Mouse (Mus musculus) lung, postnatal 0 days (tissue): ENCODE measurements around the gene Rara. TPM values are rescaled to one million over a fixed set of nuclear protein-coding genes. Genes with fewer than 3 reads are reported as not detected.
A peak's percentile ranks its signal among the peaks of the same experiment; 100 is the strongest.

Experiments used
- ATAC-seq: fragments of 200-750 bp; cut with Nextera tagmentation; 2 replicates; pipeline ENCODE4 v1.8.0; 2017; ENCODE audit warnings: moderate library complexity
- DNase-seq: peaks from one replicate; pipeline ENCODE4 v3.0.0-alpha.2; 2016; ENCODE audit warnings: low spot score
- H3K27ac ChIP-seq: fragments of 300-500 bp; sonication (generic); 2 replicates; pipeline ENCODE4 v1.5.1; 2014; ENCODE audit warnings: antibody characterized with exemption, mild to moderate bottlenecking, low read length, mixed read lengths
- H3K27me3 ChIP-seq: fragments of 300-500 bp; sonication (generic); replicated peaks from 2 replicates; pipeline ENCODE4 v1.6.1; 2014; ENCODE audit warnings: low read length, mixed read lengths; ENCODE audit not compliant: insufficient read depth
- H3K36me3 ChIP-seq: fragments of 300-500 bp; sonication (generic); 2 replicates; pipeline ENCODE4 v1.6.1; 2014; ENCODE audit warnings: low read length, mixed read lengths; ENCODE audit not compliant: insufficient read depth
- H3K4me1 ChIP-seq: fragments of 300-500 bp; sonication (generic); 2 replicates; pipeline ENCODE4 v1.6.1; 2014; ENCODE audit warnings: antibody characterized with exemption, low read depth, low read length, mixed read lengths; ENCODE audit not compliant: insufficient read depth
- H3K4me2 ChIP-seq: fragments of 300-500 bp; sonication (generic); replicated peaks from 2 replicates; pipeline ENCODE4 v1.6.1; 2014; ENCODE audit warnings: low read depth, mild to moderate bottlenecking, low read length, moderate library complexity, mixed read lengths
- H3K4me3 ChIP-seq: fragments of 300-500 bp; sonication (generic); 2 replicates; pipeline ENCODE4 v1.5.1; 2014; ENCODE audit warnings: low read depth, low read length
- H3K9ac ChIP-seq: fragments of 300-500 bp; sonication (generic); replicated peaks from 2 replicates; pipeline ENCODE4 v1.6.1; 2014; ENCODE audit warnings: low read depth, mild to moderate bottlenecking
- H3K9me3 ChIP-seq: fragments of 300-500 bp; sonication (generic); 2 replicates; pipeline ENCODE4 v1.6.1; 2016; ENCODE audit warnings: low read length, mixed read lengths
- CTCF ChIP-seq: IDR thresholded peaks from 2 replicates; pipeline ENCODE4 v1.5.1; 2016; ENCODE audit warnings: antibody characterized with exemption, mild to moderate bottlenecking
- EP300 ChIP-seq: IDR thresholded peaks from 2 replicates; pipeline ENCODE4 v1.6.1; 2016; ENCODE audit warnings: antibody characterized with exemption, mild to moderate bottlenecking, control low read depth
- WGBS: fragments of 180-500 bp; shearing (Covaris S2); extraction: QIAGEN DNeasy Blood & Tissue Kit; methylation state at CpG from one replicate; pipeline ENCODE4 v1.1.7; 2014; 5-methylcytosine and 5-hydroxymethylcytosine counted together
- polyA plus RNA-seq: library from polyadenylated mRNA; unstranded; fragments of >200 nt; fragmentation: Nextera tagmentation; extraction: Ambion mirVana; gene quantifications from 2 replicates; pipeline ENCODE4 v1.2.1, GENCODE M21; 2015

Gene Rara
- polyA plus RNA-seq, 1 experiment from 2014 or later = 26.2 TPM

DNA sequence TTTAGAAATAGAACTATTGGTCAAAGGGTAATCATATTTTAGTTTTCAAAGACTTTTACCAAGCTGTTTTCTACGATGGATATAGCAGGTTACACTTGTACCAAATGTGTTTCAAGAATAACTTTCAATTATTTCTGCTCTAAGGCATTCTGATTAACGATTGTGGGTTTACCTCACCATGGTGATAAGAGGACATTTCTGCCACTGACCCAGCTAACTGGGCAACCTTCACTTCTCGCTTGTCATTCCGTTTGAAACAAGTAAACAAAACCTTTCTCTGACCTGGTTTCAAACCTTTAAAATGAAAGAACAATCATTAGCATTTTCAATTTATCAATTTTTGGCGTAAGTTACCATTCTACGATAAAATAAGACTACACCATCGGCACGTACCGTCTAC, 79.2 kb downstream of the Rara start:
- Histone ChIP-seq H3K36me3 (no peaks in the 10 kb centered on the region), H3K4me2 (no peak overlapping the region), H3K4me3 (no peak overlapping the region), H3K4me1 (no peaks in the 10 kb centered on the region), H3K9me3 (no peaks in the 10 kb centered on the region), H3K9ac (no peak overlapping the region), H3K27me3 (no peaks in the 10 kb centered on the region), H3K27ac (no peak overlapping the region)
- ATAC-seq (no peak), DNase-seq (no peak)
- WGBS = 85% methylated on average over 9 of the region's 9 CpGs
- TF ChIP-seq EP300 (no peak), CTCF (no peak)

DNA sequence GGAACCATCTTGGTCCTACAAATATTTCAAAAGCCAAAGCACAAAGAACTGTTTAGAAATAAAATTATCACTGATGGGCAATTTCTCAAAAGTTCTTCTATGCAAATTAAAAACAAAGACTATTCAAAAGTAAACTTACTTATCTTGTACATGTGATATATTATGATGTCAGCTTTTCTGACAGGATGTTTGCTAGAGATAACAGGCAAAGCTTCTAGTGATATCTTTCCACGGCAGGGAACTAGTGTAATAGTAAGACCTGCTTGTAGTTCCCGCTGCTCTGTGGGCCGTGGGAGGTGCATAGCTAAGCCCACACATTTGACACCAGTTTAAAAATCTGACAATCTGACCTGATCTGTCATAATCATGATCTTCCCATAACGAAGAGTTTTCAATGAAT, 82.5 kb downstream of the Rara start:
- Histone ChIP-seq H3K27ac (no peak overlapping the region), H3K9ac (no peak overlapping the region), H3K4me1 (no peaks in the 10 kb centered on the region), H3K4me2 (no peak overlapping the region), H3K27me3 (no peaks in the 10 kb centered on the region), H3K9me3 (no peaks in the 10 kb centered on the region), H3K4me3 (no peak overlapping the region), H3K36me3 (0 out of 2 replicates have a peak, but pooled peaks cover 5% of the 10 kb centered on the region)
- WGBS = 65% methylated on average over 4 of the region's 4 CpGs
- no peak for DNase-seq
- ATAC-seq = no peak
- TF ChIP-seq EP300 (no peak), CTCF (no peak)

DNA sequence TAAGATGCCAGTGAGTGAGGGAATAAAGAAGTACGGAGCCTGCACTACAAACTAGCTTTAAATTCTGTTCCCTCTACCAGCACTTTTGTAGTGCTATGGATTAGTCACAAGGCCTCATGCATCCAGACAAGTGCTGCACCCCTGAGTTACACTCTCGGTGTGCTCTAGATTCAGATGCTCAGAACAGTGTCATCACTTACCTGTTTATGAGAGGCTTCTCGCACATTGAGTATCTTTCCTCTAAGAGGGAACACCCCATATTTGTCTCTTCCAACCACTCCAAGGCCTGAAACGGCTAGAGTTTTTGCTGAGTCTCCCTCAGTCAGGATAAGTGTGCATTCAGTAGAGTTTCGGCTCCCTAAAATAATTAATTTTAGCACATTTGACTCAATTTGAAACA, 83.1 kb downstream of the Rara start:
- Histone ChIP-seq H3K36me3 (0 out of 2 replicates have a peak, but pooled peaks cover 5% of the 10 kb centered on the region), H3K27ac (no peak overlapping the region), H3K9me3 (no peaks in the 10 kb centered on the region), H3K4me3 (no peak overlapping the region), H3K9ac (no peak overlapping the region), H3K27me3 (no peaks in the 10 kb centered on the region), H3K4me2 (no peak overlapping the region), H3K4me1 (no peaks in the 10 kb centered on the region)
- 92% methylated on average over 5 of the region's 5 CpGs for WGBS
- TF ChIP-seq CTCF = no peak
- no peak for TF ChIP-seq EP300
- ATAC-seq = no peak
- DNase-seq = no peak

DNA sequence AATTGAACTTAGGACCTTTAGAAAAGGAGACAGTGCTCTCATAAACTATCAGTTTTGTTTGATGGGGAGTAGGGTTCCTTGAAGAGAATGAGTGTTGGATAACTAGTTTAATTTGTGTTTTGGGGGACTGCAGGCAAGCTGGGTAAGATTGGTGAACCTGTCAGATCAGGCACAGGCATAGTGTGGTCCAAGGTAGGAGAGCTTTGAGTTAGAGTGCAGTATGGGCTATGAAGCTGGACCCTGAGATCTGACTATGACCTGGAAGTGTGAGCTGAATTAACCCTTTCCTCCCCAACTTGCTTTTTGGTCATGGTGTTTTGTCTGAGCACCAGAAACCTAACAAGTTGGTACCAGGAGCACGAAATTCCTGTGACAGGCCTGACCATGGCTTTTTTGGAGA, 86.2 kb downstream of the Rara start:
- DNase-seq (no peak), ATAC-seq (no peak)
- no peak overlapping the region for H3K4me3 ChIP-seq
- no peaks in the 10 kb centered on the region for H3K4me1 ChIP-seq
- no peak overlapping the region for H3K27ac ChIP-seq
- H3K27me3 ChIP-seq = no peaks in the 10 kb centered on the region
- 90% methylated on average over 1 of the region's 1 CpGs for WGBS
- TF ChIP-seq CTCF (no peak), EP300 (no peak)
- no peak overlapping the region for H3K4me2 ChIP-seq
- no peaks in the 10 kb centered on the region for H3K9me3 ChIP-seq
- 0 out of 2 replicates have a peak, but pooled peaks cover 5% of the 10 kb centered on the region for H3K36me3 ChIP-seq
- H3K9ac ChIP-seq = no peak overlapping the region

DNA sequence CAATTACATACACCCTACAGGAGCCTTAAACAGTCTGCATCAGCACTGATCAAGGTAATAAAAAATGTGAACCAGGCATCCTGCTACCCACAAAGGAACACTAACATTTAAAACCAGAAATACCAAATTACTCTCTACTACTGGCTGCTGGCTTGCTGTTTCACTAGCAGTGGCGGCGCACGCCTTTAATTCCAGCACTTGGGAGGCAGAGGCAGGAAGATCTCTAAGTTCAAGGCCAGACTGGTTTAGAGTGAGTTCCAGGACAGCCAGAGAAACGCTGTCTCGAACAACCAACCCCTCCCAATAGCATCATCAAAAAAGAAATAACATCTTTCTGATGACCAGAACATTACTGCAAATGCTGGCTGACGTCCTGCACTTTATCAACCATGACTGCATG, 92.2 kb downstream of the Rara start:
- 95% methylated on average over 6 of the region's 6 CpGs for WGBS
- DNase-seq (no peak), ATAC-seq (no peak)
- H3K9me3 ChIP-seq = no peaks in the 10 kb centered on the region
- H3K27me3 ChIP-seq = no peaks in the 10 kb centered on the region
- 0 out of 2 replicates have a peak, but pooled peaks cover 4% of the 10 kb centered on the region for H3K4me1 ChIP-seq
- no peak overlapping the region for H3K9ac ChIP-seq
- H3K36me3 ChIP-seq = no peaks in the 10 kb centered on the region
- no peak overlapping the region for H3K27ac ChIP-seq
- no peak overlapping the region for H3K4me2 ChIP-seq
- no peak for TF ChIP-seq EP300
- no peak for TF ChIP-seq CTCF
- no peak overlapping the region for H3K4me3 ChIP-seq

DNA sequence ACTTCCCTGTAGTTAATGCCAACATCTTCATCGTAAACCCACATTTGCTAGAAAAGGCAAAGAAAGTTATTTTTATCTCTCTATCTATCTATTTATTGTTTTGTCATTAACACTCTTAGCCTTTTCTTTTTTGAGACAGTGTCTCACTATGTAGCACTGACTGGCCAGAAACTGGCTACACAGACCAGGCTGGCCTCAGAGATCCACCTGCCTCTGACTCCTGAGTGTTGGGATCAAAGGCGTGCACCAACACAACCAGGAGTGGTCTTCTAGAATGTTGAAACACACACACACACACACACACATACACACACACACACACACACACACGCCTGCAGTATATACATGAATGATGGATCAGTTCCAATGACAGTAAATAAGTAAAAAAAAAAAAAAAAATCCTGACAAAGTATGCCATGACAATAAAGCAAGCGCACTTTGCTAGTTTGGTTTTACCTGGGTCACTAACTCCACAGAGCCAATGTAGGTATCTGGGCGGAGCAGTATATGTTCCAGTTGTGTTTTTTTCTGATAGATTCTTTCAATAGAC, 94.8 kb downstream of the Rara start:
- Histone ChIP-seq H3K4me2 (no peak overlapping the region), H3K9ac (no peak overlapping the region), H3K36me3 (no peaks in the 10 kb centered on the region), H3K4me1 (0 out of 2 replicates have a peak, but pooled peaks cover 4% of the 10 kb centered on the region), H3K9me3 (no peaks in the 10 kb centered on the region), H3K27ac (no peak overlapping the region), H3K4me3 (no peak overlapping the region; the same call in 1 of the 2 replicates), H3K27me3 (no peaks in the 10 kb centered on the region)
- DNase-seq = no peak
- 64% methylated on average over 5 of the region's 5 CpGs for WGBS
- no peak for ATAC-seq
- TF ChIP-seq EP300 (no peak), CTCF (no peak)

DNA sequence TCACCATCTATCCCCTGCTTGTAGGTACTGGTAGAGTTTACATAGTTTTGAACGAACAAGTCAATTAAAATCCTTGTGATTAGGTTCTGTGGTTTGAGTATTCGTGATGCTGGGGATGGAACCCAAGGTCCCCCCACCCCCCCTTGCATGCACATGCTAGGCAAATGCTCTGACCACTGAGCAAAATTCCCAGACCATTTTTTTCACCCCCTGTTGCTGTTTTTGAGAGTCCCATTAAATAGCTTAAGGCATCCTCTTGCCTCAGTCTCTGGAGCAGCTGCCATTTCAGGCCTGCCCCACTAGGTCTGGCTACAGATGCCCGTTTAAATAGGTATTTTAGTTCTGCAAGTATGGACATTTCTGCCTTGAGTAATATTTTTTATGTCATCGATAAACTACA, 95.5 kb downstream of the Rara start:
- Histone ChIP-seq H3K9me3 (no peaks in the 10 kb centered on the region), H3K27me3 (no peaks in the 10 kb centered on the region), H3K36me3 (no peaks in the 10 kb centered on the region), H3K4me2 (peak overlapping the region; percentile 68), H3K4me1 (0 out of 2 replicates have a peak, but pooled peaks cover 4% of the 10 kb centered on the region), H3K4me3 (peak overlapping the region; percentile 79; the same call in 1 of the 2 replicates), H3K27ac (no peak overlapping the region), H3K9ac (peak overlapping the region; percentile 51)
- 4% methylated on average over 4 of the region's 4 CpGs for WGBS
- TF ChIP-seq EP300 (no peak), CTCF (no peak)
- ATAC-seq = no peak
- no peak for DNase-seq
